Mouse (Mus musculus): ENCODE data around the gene Asns.
A peak's percentile ranks its signal among the peaks of the same experiment; 100 is the strongest.
"Not testable (repeated sequence)": the region's sequence is repeated elsewhere in the genome, so short reads cannot be mapped to it uniquely, and the experiment has no call there.

The Asns gene

GRCm38 (mm10) chr6:7676194-7676901, 16.7 kb downstream of the Asns start:
- no peak for DNase-seq (ENCODE audit: low read depth, low spot score)

GRCm38 (mm10) chr6:7672438-7673253, 20.4 kb downstream of the Asns start:
- no peak for DNase-seq (ENCODE audit: low read depth, low spot score)

- DNase-seq (ENCODE audit: low read depth, low spot score), result no peak
Observed at GRCm38 (mm10) chr6:7671429-7671828, 21.6 kb downstream of the Asns start.

- DNase-seq (ENCODE audit: low read depth, low spot score), result no peak
Observed at GRCm38 (mm10) chr6:7670588-7670987, 22.5 kb downstream of the Asns start.

GRCm38 (mm10) chr6:7669721-7670120, 23.3 kb downstream of the Asns start:
- DNase-seq (ENCODE audit: low read depth, low spot score), result no peak

GRCm38 (mm10) chr6:7668332-7668731, 24.7 kb downstream of the Asns start:
- DNase-seq (ENCODE audit: low read depth, low spot score), result no peak

- DNase-seq (ENCODE audit: low read depth, low spot score), result not testable (repeated sequence)
Observed at GRCm38 (mm10) chr6:7665902-7666301, 27.2 kb downstream of the Asns start.

- DNase-seq (ENCODE audit: low read depth, low spot score), result no peak
Observed at GRCm38 (mm10) chr6:7661455-7661854, 31.6 kb downstream of the Asns start.

- peak; percentile 8 for DNase-seq (ENCODE audit: low read depth, low spot score)
Observed at GRCm38 (mm10) chr6:7660377-7661080, 32.5 kb downstream of the Asns start.

- DNase-seq (ENCODE audit: low read depth, low spot score), result no peak
Observed at GRCm38 (mm10) chr6:7656601-7657000, 36.5 kb downstream of the Asns start.

- no peak for DNase-seq (ENCODE audit: low read depth, low spot score)
Observed at GRCm38 (mm10) chr6:7648458-7648857, 44.6 kb downstream of the Asns start.
